Mouse (Mus musculus) right cerebral cortex, postnatal 4 days (tissue): ENCODE measurements at regions not wholly inside any gene's neighbourhood (a gene's known extent, or its start where the extent isn't known, plus 50 kb on each side); places are given as distances from the start of the nearest gene placed in this dataset.

Source experiments
- DNase-seq: peaks from one replicate; pipeline ENCODE4 v3.0.0-alpha.2; 2022

DNA sequence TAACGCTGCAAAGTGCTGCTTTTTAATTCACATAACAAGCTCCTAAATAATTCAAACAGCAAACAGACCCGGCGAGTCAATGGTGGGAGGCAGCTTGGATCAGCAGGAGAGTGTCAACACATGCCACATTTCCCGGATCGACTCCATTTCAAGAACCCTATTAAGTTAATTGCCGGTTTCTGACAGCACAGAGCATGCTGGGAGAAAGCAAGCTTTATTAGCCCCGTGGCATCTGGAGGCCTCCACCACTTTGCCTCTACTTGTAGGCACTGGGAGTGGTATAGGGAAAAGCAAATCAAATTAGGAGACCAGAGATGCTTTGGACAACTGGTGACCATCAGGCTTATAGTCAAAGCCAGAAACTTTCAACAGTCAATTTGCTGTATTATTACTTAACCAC is 188.5 kb downstream of the Emx2 start:
- no peak for DNase-seq

DNA sequence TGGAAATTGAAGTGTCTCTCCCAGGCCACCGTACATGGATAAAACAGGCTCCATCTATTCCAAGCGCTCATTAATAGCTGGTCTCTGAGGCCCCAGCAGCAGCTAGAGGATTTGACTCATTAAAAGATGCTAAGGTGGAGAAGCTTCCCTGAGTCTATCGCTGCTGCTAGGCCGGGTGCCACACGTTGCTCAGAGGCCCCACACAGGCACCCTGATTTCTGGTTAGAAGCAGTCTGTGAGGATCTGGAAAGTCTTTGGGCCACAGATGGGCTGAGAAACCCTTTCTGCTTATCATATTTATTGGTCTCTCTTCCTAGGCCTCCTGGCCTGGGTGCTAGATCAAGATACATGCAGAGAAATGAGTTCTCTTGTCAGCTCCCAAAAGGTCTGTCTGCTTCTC is 191.2 kb downstream of the Emx2 start:
- DNase-seq: no peak

DNA sequence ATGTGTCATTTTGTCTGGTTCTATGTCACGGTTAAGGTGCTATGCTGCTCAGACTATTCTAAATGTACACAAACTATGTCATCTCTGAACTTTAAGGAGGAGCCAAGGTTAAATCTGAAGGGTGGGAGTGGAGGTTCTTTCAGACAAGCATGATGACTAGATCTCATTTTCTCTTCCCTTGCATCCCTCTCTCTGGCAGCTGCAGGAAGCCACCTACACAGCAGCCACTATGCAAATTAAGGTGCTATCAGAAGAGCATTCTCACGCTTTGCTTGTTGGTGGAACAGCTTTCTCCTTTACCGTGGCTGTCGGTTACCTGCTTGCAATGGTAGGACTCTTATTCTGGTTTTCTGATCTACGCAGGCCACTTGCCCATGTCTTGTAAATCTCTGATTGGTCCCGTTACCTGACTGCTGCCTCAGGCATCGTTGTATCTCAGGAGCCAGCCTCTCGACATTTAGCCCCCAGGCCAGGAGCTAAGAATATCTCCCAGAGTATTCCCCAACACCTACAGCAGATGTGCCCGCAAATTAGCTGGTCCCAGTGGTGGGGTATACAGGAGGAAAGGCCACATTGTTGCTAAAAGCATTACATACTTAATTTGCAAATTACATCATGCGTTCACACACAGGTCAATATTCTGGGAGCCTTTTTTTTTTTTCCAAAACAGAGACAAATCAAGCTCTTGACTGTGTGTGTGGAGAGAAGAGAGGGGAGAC is 192.6 kb downstream of the Emx2 start:
- no peak for DNase-seq

GRCm38 (mm10) chr19:59653631-59654367 is 195.6 kb downstream of the Emx2 start:
- DNase-seq: no peak

DNA sequence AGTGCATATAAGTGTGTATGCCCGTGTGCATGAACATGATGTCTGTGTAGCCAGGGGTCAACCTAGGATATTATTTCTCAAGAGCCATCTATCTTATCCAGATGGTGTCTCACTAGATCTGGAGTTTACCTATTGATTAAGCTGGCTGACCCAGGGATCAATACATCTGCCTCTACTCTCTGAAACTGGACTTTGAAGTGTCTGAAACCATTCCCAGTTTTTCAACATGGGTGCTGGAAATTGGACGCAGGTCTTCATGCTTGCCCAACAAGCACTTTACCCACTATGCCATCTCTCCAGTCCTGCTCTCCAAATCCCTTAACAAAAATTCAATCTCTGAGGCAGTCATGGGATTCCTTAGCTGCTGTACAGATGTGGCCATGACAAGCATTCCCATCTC is 197.1 kb downstream of the Emx2 start:
- DNase-seq: no peak

DNA sequence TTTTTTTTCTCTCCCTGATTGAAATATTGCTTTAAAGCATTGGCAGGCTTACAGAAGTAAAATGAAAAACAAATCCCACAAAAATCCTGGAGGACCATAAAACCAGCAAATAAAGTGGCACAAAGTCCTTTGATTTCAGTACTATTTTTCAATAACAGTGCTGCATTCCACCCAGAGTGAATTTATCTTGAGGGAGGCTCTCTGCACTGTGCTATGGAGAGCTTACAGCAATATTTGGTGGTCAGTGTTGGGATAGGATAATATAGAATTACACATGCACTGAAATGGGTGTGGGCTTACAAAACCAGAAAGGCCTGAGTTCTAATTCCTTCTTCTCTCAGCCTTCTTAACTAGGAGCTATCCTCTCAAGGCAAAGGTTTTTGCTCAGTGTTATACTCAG is 211.6 kb downstream of the Emx2 start:
- no peak for DNase-seq

- no peak for DNase-seq
These were observed 215.4 kb downstream of the Emx2 start for GRCm38 (mm10) chr19:59673537-59673936.

- no peak for DNase-seq
These were observed 221.0 kb downstream of the Emx2 start for GRCm38 (mm10) chr19:59679191-59679590.

GRCm38 (mm10) chr19:59680356-59680755 is 222.2 kb downstream of the Emx2 start:
- no peak for DNase-seq

DNA sequence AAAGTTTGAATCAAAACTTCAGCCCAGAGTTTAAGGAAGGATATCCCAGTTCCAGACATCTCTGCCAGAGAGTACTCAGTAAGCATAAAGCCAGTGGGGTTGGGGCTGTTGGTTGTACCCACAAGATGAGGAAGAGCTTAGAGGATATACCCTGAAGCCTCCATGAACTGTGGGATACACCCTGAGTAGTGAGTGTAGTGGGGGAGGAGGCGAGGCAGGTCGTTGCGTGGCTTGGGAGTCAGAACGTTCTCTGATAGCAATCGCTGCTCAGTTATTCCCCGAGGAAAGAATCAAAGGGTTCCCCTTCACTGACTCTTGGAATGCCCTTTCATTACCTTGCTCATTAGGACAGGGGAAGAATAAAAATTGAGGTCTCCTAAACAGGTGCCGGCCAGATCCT is 226.1 kb downstream of the Emx2 start:
- no peak for DNase-seq

DNA sequence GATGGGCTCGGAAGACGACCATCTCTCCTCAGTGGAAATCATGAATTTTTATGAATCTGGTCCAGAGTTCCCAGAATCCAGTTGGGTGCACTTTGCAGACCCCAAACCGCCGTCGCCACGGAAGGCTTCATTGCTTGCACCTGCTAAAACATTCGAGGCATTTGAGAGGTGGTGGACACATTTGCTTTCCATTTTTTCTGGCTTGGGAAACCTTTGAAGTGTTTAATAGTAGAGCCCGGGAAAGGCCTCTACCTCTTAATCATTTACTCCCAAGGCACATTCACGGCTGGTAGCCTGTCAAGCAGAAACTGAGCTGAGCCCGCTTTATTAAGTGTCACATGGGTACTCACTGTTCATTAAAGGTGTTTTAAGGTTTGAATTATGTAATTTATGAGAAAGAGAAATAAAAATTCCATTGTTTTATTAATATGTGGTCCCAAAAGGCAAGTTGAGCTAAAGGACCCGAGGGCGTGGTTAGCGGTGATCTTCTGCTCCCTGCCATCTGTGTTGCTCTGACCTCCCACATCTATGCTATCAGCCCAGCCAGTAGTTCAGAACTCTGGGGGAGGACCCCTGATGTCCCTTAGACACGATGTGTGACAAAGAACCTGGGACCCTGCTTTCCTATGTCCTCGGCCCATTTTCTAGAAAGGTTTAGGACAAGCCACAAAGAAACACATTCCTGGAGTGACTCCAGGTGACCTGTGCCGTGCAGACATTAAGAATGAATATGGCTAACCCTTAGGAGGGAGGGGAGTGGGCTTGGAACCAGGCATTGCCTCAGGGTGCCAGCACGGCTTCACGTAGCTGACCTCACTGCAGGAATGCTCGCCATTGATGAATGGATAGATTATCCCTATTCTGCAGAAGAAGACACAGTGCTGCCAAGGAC is 227.9 kb downstream of the Emx2 start:
- no peak for DNase-seq

- DNase-seq: no peak
These were observed 229.0 kb downstream of the Emx2 start for GRCm38 (mm10) chr19:59687206-59687605.

GRCm38 (mm10) chr19:59687681-59688080 is 229.5 kb downstream of the Emx2 start:
- DNase-seq: no peak

- DNase-seq: no peak
These were observed 233.4 kb downstream of the Emx2 start for GRCm38 (mm10) chr19:59691541-59692096.

- DNase-seq: peak; percentile 20
These were observed 239.5 kb downstream of the Emx2 start for GRCm38 (mm10) chr19:59697628-59698027.

DNA sequence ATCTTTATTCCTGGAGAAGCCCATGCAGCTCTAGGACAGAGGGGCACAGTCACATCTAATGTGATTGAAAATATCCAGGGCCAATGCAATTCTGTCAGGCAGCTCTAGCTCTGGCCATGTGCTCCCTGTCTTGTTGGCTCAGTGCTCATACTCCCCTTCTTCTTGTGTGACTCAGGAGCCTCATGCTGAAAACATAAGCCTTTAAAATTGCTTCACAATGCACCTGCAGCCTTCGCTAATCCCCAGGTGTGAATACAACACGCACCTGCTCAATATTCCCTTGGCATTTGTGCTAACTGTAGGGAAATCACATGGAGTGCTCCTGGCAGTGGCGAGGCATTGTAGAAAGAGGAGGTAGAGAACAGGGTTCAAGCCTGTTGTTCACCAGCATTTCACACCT is 242.0 kb downstream of the Emx2 start:
- no peak for DNase-seq

DNA sequence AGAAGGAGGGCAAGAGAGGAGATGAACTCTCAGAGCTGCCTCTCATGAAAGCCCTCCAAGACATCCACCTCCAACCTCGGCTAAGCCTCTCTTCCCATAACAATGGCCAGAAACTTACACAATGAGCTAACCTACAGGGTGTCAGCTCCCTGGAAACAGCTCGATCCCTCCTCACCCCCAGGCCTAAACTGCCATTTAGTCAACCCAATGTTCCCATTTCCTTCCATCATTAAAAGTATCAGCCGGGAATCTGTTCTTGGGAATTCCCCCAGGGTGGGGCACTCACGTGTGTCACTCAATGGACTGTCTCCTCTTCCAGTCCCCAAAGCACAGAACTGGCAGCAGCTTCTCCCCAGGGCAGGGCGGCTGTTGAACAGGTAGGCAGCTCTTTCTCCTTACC is 236.3 kb downstream of the Rab11fip2 start:
- no peak for DNase-seq

DNA sequence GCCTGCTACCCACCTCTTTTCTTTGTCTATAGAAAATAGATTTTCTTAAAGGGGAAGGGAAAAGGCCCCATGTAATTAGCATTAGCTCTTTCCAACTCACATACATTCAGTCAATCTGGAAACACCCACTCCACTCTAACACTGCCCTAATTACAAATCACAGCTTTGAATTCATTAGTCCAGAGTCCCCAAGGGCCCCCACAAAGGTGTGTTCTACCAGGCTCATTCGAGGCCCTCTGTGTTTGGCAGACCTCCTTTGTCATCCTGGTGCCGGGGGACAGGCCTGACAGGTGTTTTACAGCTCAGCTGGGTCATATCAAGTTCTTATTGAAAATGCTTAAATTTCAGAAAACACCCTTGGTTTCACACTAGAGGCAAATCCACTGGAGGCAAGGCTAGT is 234.3 kb downstream of the Rab11fip2 start:
- no peak for DNase-seq

DNA sequence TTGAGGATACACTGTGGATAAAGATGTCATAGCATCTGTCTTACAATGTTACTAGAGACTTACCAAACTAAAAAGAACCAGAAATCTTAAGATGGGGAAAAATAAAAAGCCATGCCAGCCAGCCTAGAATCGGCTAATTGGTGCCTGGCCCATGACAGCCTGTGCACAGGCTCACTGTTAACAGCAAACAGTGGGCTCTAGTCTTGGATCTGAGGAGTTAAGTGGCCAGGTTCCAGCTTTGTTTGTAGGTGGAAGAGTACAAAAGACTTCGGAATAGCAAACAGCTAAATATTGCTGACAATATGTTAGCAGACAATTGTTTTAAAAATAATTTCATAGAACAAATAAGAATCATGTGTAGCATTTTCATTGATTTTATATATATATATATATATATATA is 228.4 kb downstream of the Rab11fip2 start:
- DNase-seq: no peak

GRCm38 (mm10) chr19:59717813-59718483 is 225.5 kb downstream of the Rab11fip2 start:
- no peak for DNase-seq

DNA sequence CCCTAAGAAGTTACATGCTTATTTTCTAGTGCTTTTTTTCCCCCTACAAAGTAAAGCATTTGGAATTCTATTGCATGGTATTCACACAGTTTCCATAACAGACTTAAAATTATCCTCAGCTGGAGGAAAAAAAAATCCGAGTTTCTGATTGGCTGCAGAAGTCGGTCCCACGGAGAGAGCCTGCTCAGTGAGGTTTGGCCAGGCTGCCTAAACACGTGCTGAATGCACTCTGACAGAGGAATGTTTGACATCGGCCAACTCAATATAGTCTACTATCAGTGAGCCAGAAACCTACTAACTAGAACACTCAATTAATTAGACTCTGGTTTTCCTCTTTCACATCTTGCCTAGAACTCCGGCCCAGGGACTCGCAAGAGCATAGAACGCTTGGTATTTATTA is 204.9 kb downstream of the Rab11fip2 start:
- no peak for DNase-seq

DNA sequence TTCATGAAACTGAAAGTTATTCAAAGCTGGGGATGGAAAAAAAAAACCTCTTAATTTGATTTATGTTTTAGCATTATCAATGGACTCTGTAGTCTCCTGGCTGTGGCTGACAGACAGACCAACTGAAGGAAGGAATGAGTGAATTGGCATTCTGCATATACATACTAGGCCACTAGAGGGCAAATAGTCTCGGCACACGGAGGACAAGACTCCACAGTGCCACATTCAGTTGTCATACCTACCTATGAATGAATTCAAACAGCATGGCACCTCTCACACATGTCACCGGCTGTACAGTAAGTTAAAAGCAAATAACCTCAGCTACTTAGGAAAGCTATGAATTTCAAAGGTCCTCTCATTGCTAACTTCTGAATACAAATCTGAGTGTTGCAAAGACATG is 200.5 kb downstream of the Rab11fip2 start:
- DNase-seq: peak; percentile 6

DNA sequence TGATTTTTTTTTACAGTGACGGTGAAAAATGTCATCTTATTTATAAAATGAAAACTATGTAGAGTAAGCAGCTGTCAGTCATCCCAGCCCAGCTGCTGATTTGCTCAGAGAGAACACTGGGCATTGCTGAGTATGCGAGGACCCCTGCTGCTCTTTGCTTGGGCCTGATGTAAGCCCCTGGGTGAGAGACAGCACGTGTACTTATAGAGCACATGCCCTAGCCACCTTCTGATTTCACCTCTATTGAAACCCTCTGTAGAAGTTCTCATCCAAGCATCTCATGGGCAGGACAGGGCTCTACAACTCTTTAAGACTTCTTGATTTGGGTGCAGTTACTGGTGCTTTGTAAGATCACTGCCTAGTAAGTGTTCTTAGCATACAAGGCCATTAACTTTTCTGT is 182.2 kb downstream of the Rab11fip2 start:
- DNase-seq: no peak
